Mouse (Mus musculus): ENCODE results near the gene Brd7.

The Brd7 gene

DNA sequence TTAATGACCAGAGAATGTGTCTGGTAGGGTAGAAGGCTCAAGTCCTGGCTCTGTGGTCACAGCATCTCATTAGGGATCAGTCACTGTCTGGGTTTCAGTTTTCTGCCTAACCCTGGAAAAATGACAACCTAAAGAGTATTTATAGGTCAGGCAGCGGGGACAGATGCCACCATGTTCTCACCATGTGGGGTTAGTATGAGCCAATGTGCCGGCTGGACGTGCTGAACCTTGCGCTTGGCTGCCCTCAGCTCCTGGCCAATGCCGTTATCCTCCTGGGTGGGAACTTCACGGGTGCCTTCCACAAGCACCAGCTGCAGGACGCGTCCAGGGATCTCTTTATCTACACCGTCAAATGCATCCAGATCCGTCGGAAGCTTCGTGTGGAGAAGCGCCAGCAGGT is 51.7 kb downstream of the Brd7 start:
- DNase-seq (ENCODE audit: low read depth, low spot score): no peak

GRCm38 (mm10) chr8:88309881-88310280 is 52.1 kb downstream of the Brd7 start:
- no peak for DNase-seq (ENCODE audit: low read depth, low spot score)

DNA sequence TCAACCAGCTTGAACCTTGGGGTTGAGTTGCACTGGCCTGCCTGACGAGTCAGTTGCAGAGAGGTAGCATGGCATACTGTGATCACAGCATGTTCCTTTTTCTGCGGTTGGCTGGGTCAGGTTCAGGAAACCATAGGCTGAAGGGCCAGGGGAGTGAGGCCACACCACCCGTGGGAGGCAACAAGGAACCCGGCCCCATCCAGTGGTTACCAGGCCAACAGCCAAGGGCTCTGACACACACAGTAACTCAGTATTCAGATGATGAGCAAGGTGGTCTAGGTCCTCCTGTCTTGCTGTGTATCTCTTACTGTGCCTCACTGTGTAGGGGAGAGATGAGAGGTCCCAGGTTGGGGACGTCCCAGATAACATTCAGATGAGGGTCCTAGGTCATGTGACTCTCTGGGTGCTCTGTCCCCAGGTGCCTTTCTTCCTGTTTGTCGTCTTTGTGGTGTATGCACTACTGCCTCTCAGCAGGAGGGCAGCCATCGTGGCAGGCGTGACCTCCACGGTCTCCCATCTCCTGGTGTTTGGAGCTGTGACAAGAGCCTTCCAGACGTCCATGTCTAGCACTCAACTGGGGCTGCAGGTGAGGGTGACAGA is 52.6 kb downstream of the Brd7 start:
- peak; percentile 37 for DNase-seq (ENCODE audit: low read depth, low spot score)

DNA sequence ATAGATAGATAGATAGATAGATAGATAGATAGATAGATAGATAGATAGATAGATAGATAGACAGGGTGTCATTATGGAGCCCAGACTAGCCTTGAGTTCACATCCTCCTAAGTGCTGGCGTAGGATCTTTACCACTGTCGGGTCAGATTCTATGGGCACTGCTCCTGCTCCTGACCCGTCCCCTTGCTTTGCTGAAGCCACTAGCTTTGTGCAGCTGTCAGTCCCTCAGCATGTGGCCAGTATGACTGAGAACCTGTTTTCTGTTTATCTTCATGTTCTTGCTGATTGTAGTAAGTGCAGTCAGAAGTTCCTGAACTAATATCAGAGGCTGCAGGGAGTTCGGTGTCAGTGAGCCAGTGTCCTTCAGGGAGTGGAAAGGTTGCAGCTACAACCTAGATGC is 54.3 kb downstream of the Brd7 start:
- no peak for DNase-seq (ENCODE audit: low read depth, low spot score)

- DNase-seq (ENCODE audit: low read depth, low spot score): peak; percentile 22
These were observed 55.5 kb downstream of the Brd7 start for GRCm38 (mm10) chr8:88306511-88306910.

- no peak for DNase-seq (ENCODE audit: low read depth, low spot score)
These were observed 56.2 kb downstream of the Brd7 start for GRCm38 (mm10) chr8:88305814-88306213.

GRCm38 (mm10) chr8:88301589-88302437 is 60.2 kb downstream of the Brd7 start:
- no peak for DNase-seq (ENCODE audit: low read depth, low spot score)

- peak; percentile 16 for DNase-seq (ENCODE audit: low read depth, low spot score)
These were observed 61.9 kb downstream of the Brd7 start for GRCm38 (mm10) chr8:88299907-88300603.

GRCm38 (mm10) chr8:88298733-88299103 is 63.3 kb downstream of the Brd7 start:
- no peak for DNase-seq (ENCODE audit: low read depth, low spot score)

DNA sequence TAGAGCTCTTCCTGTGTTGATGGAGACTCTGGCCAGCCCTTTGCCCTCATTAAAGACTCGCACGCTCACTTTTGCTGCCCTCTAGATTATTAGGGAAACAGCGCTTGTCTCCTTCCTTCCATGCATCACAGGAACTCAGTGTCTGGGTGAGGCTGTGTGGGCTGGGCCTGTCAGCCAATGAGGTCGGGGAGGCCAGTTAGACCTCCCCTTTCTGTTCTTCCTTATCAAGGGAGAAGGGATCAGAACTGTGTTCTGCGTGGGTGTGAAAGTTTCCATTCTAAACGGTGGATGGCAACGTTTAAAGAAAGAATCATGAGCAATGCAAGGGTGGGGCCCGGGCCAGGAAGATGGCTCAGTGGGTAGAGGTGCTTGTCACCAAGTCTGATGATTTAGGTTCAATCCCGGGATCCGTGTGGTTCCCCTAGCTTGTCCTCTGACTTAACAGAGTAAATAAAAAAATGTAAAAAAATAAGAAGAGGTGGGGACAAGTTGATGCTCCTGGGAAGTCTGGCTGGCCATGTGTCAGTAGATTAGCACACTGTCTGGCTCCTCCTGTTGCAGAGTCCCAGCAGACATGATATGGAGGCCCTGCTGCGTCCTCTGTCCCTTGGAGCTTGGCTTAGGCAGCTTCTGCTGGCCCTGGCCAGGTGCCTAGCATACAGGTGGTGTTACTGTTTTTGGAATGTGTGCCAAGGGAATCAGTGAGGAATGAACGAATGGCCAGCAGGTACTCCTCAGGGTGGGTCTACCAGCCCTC is 63.8 kb downstream of the Brd7 start:
- DNase-seq (ENCODE audit: low read depth, low spot score): no peak

GRCm38 (mm10) chr8:88294977-88295376 is 67.0 kb downstream of the Brd7 start:
- no peak for DNase-seq (ENCODE audit: low read depth, low spot score)

DNA sequence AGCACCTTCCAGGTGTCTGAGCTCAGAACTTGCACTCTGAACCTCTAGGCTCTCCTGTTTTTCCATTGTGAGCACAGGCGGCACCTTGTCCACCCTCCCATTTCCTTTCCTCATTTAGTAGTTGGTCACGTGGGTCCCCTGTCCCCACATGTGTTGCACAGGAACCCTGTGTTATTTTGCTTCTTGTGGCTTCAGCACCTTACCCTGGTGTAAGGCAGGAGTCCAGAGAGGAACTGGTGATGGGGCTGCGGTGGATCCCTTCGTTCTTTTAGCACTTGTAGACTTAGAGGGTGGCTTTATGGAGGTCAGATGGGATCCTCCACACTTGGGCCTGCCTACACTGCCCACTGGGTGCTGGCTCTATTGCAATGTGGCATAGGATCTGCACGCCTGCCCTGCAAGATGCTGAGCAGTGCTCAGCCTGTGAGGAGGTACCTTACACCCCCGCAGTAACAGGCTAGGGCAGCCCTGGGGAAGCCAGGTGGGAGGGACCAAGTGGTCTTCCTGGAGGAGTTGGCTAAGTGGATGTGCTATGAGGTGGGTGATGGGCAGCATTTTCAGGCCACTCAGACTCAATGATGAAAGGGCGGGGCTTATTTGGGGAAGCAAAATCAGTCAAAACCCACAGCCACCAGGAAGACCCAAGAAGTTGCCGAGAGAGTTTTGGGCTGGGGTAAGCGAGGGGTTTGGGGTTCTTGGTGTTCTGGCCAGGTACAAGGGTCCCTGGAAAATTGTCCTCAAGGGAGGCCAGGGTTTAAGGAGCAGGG is 68.2 kb downstream of the Brd7 start:
- DNase-seq (ENCODE audit: low read depth, low spot score): peak; percentile 83

GRCm38 (mm10) chr8:88292926-88293325 is 69.1 kb downstream of the Brd7 start:
- DNase-seq (ENCODE audit: low read depth, low spot score): no peak

DNA sequence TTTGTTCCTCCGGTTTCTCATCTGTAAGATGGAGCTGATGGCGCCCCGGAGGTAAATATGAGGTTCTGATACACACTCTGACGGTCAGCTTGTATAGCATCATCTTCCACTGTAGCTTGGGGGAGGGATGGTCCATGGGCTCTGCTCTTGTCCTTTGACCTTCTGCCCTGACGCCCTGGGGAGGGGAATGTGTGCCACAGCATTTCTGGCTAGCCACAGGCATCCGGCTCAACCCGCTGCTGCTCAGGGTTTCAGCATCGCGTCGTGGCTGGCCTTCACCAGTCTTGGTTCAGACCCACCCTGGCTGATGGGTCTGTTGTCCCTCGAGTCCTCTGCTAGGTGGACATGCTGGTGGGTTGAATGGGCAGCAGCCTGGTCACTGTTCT is 70.7 kb downstream of the Brd7 start:
- no peak for DNase-seq (ENCODE audit: low read depth, low spot score)

GRCm38 (mm10) chr8:88290326-88291304 is 71.4 kb downstream of the Brd7 start:
- no peak for DNase-seq (ENCODE audit: low read depth, low spot score)

DNA sequence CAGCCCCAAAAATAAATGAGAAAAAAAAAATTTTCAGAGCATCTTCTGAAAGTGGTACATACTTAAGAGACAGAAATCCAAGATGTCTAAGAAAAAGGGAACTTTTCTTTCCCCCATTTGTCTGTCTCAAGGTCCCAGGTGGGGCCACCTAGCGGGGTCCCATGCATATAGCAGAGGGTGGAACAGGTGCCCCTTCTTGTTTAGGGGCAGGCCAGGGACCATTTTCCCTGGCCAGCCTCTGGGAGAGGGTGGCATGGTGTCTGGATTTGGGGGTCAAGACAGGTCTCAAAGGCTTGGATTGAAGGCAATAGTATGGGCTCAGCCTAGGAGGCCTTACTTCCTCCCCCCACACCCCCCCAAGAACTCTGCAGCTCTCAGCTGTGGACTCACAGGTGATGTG is 72.1 kb downstream of the Brd7 start:
- DNase-seq (ENCODE audit: low read depth, low spot score): peak; percentile 57

- DNase-seq (ENCODE audit: low read depth, low spot score): peak; percentile 87
These were observed 73.3 kb downstream of the Brd7 start for GRCm38 (mm10) chr8:88288622-88289242.

- DNase-seq (ENCODE audit: low read depth, low spot score): no peak
These were observed 75.5 kb downstream of the Brd7 start for GRCm38 (mm10) chr8:88286421-88286960.

Data from A20 (cell line).